Mouse (Mus musculus) E14TG2a.4 (cell line): ENCODE results near the gene Ttc7b.

ENCODE experiments used
- CTCF ChIP-seq: conservative IDR thresholded peaks from 2 replicates; pipeline ENCODE4 v1.5.1; 2014; ENCODE audit warnings: low read length
- NANOG ChIP-seq: IDR thresholded peaks from 2 replicates; pipeline ENCODE4 v1.6.1; 2014; ENCODE audit warnings: borderline replicate concordance, low read length, mixed read lengths

GRCm38 (mm10) chr12:100435763-100436162 is 84.9 kb downstream of the Ttc7b start:
- no peak for TF ChIP-seq CTCF
- TF ChIP-seq NANOG = no peak
